Mouse (Mus musculus) forebrain, postnatal 0 days (tissue): ENCODE measurements around the gene Slc22a12. TPM values are rescaled to one million over a fixed set of nuclear protein-coding genes. Genes with fewer than 3 reads are reported as not detected.
A peak's percentile ranks its signal among the peaks of the same experiment; 100 is the strongest.

Experiments
- ATAC-seq: fragments of 200-750 bp; cut with Nextera tagmentation; 2 replicates; pipeline ENCODE4 v1.8.0; 2017; ENCODE audit warnings: mild to moderate bottlenecking, moderate library complexity
- DNase-seq: peaks from one replicate; pipeline ENCODE4 v3.0.0-alpha.2; 2015
- H3K27ac ChIP-seq: fragments of 300-500 bp; sonication (generic); 2 replicates; pipeline ENCODE4 v1.5.1; 2014; ENCODE audit warnings: low read depth, mild to moderate bottlenecking, antibody characterized with exemption, low read length, moderate library complexity, mixed read lengths
- H3K27me3 ChIP-seq: fragments of 300-500 bp; sonication (generic); 2 replicates; pipeline ENCODE4 v1.6.1; 2014; ENCODE audit warnings: mild to moderate bottlenecking, low read length, mixed read lengths; ENCODE audit not compliant: insufficient read depth
- H3K36me3 ChIP-seq: fragments of 300-500 bp; sonication (generic); 2 replicates; pipeline ENCODE4 v1.6.1; 2014; ENCODE audit warnings: mild to moderate bottlenecking, moderate library complexity; ENCODE audit not compliant: insufficient read depth
- H3K4me1 ChIP-seq: fragments of 300-500 bp; sonication (generic); 2 replicates; pipeline ENCODE4 v1.6.1; 2014; ENCODE audit warnings: antibody characterized with exemption; ENCODE audit not compliant: insufficient read depth
- H3K4me2 ChIP-seq: fragments of 300-500 bp; sonication (generic); 2 replicates; pipeline ENCODE4 v1.6.1; 2014; ENCODE audit warnings: low read depth, mild to moderate bottlenecking, moderate library complexity
- H3K4me3 ChIP-seq: fragments of 300-500 bp; sonication (generic); 2 replicates; pipeline ENCODE4 v1.5.1; 2014; ENCODE audit warnings: low read depth, low read length, mixed read lengths
- H3K9ac ChIP-seq: fragments of 300-500 bp; sonication (generic); 2 replicates; pipeline ENCODE4 v1.6.1; 2014; ENCODE audit warnings: mild to moderate bottlenecking
- H3K9me3 ChIP-seq: fragments of 300-500 bp; sonication (generic); 2 replicates; pipeline ENCODE4 v1.6.1; 2016; ENCODE audit warnings: low read length
- CTCF ChIP-seq: sonication (generic); IDR thresholded peaks from 2 replicates; pipeline ENCODE4 v1.5.1; 2016; ENCODE audit warnings: antibody characterized with exemption, control low read depth, low read depth
- WGBS: fragments of 180-500 bp; shearing (Covaris S2); extraction: QIAGEN DNeasy Blood & Tissue Kit; methylation state at CpG from one replicate; pipeline ENCODE4 v1.1.7; 2014; 5-methylcytosine and 5-hydroxymethylcytosine counted together
- polyA plus RNA-seq: library from polyadenylated mRNA; unstranded; fragments of >200 nt; fragmentation: Nextera tagmentation; extraction: Ambion mirVana; gene quantifications from 2 replicates; pipeline ENCODE4 v1.2.1, GENCODE M21; 2015
- total RNA-seq: library from RNA; depleted of rRNA; stranded (reverse); fragments of >200 nt; gene quantifications from 2 replicates; pipeline ENCODE4 v1.2.3, GENCODE M21; 2014

Gene Slc22a12
- total and polyA plus RNA-seq, 2 experiments from 2014 or later, result 0.40 TPM; not detected in 1

DNA sequence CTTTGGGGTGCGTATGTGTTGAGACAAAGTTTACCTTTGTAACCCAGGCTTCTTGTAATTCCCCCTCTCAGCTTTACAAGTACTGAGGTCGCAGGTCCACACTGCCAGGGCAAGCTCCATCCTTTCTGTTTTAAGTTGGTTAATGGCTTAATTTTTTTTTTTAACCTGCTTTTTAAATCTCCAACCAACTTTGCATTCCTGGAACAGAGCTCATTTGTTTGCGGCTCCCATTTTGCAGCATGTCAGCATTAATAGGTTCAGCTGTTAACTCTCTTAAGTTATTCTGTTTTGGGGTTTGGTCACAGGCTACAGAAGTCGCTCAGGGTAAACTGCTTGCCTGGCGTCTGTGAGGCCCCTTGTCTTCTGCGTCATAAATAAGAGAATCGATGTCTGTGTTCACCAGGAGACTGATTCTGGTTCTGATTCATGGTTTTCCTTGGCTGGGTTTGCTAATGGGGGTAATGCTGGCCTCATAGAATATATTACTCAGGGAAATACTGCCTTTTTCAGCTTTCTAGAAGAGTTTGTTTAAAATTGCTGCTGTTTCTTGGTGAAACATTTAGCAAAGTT lies 17.5 kb upstream of the Slc22a12 start:
- ATAC-seq, result no peak
- no peaks in the 10 kb centered on the region for H3K9me3 ChIP-seq
- no peak for TF ChIP-seq CTCF
- H3K4me2 ChIP-seq, result no peak overlapping the region
- no peak overlapping the region for H3K27ac ChIP-seq
- no peak for DNase-seq
- 62% methylated on average over 7 of the region's 7 CpGs for WGBS
- H3K9ac ChIP-seq, result no peak overlapping the region
- H3K4me1 ChIP-seq, result no peaks in the 10 kb centered on the region
- no peaks in the 10 kb centered on the region for H3K36me3 ChIP-seq
- no peak overlapping the region for H3K4me3 ChIP-seq
- no peaks in the 10 kb centered on the region for H3K27me3 ChIP-seq

GRCm38 (mm10) chr19:6559576-6559975 lies 16.7 kb upstream of the Slc22a12 start:
- ATAC-seq, result no peak

DNA sequence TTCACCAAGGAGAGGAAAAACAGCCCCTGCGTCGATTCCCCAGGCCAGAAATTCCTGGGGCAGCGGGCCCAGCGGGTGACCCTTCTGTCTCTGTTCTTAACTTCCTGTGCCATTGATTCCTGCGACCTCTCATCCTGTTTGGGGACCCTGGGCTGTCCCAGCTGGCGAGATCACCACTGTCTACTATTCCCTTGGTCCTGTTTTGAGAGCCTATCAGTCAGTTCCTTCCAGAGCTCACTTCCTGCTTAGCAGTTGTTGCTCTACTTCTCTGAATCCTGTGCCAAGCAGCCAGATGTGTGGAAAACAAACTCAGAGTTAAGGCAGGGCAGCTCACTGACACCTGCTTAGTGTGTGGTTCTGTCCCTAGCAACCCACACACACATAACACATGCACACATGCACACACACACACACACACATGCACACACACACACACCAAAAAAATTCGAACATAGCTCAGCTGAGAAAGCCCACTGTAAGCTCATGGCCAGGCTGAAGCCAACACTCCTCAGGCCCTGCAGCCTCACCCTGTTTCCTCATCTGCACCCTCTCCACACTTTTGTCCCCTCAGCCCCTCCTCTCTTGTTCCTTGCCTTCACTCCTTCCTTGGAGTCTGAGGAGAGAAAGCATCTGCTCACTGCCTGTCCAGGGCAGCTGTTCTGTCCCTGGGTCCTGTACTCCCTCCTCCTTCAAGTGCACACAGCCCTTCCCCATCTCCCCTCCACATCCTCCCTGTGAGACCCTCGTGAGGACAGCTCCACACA lies 11.2 kb upstream of the Slc22a12 start:
- Histone ChIP-seq H3K27ac (no peak overlapping the region), H3K4me3 (no peak overlapping the region), H3K36me3 (no peaks in the 10 kb centered on the region), H3K4me2 (no peak overlapping the region), H3K4me1 (peaks cover 8% of the 10 kb centered on the region; the same call in 1 of the 2 replicates), H3K9ac (no peak overlapping the region), H3K27me3 (no peaks in the 10 kb centered on the region), H3K9me3 (no peaks in the 10 kb centered on the region)
- no peak for ATAC-seq
- whole genome bisulfite sequencing, result 36% methylated on average over 8 of the region's 8 CpGs
- DNase-seq, result no peak
- TF ChIP-seq CTCF, result no peak

More at GRCm38 (mm10) chr19:6559576-6559975, 16.7 kb upstream of the Slc22a12 start:
- Histone ChIP-seq H3K36me3 (no peaks in the 10 kb centered on the region), H3K4me2 (no peak overlapping the region), H3K27ac (no peak overlapping the region), H3K4me3 (no peak overlapping the region), H3K27me3 (no peaks in the 10 kb centered on the region), H3K9me3 (no peaks in the 10 kb centered on the region), H3K9ac (no peak overlapping the region), H3K4me1 (no peaks in the 10 kb centered on the region)
- no peak for TF ChIP-seq CTCF
- WGBS, result 72% methylated on average over 4 of the region's 4 CpGs
- DNase-seq, result no peak

- Histone ChIP-seq H3K9me3 (no peaks in the 10 kb centered on the region), H3K4me3 (no peak overlapping the region), H3K27ac (no peak overlapping the region), H3K9ac (no peak overlapping the region), H3K4me1 (peaks cover 15% of the 10 kb centered on the region; the same call in 1 of the 2 replicates), H3K36me3 (no peaks in the 10 kb centered on the region), H3K4me2 (no peak overlapping the region), H3K27me3 (no peaks in the 10 kb centered on the region)
- no peak for DNase-seq
- TF ChIP-seq CTCF, result no peak
- 84% methylated on average over 5 of the region's 5 CpGs for WGBS
- ATAC-seq, result no peak
These were observed 10.3 kb upstream of the Slc22a12 start for GRCm38 (mm10) chr19:6553174-6553573.

GRCm38 (mm10) chr19:6552302-6553028 lies 9.6 kb upstream of the Slc22a12 start:
- Histone ChIP-seq H3K27ac (no peak overlapping the region), H3K4me2 (no peak overlapping the region), H3K9ac (no peak overlapping the region), H3K4me3 (no peak overlapping the region), H3K27me3 (no peaks in the 10 kb centered on the region), H3K36me3 (no peaks in the 10 kb centered on the region), H3K9me3 (no peaks in the 10 kb centered on the region), H3K4me1 (peaks cover 16% of the 10 kb centered on the region; the same call in 1 of the 2 replicates)
- TF ChIP-seq CTCF, result peak; percentile 73
- DNase-seq (no peak), ATAC-seq (peak; percentile 47)
- 92% methylated on average over 4 of the region's 4 CpGs for whole genome bisulfite sequencing

- Histone ChIP-seq H3K9ac (no peak overlapping the region), H3K9me3 (no peaks in the 10 kb centered on the region), H3K4me1 (peaks cover 16% of the 10 kb centered on the region; the same call in 1 of the 2 replicates), H3K4me2 (no peak overlapping the region), H3K36me3 (no peaks in the 10 kb centered on the region), H3K27ac (no peak overlapping the region), H3K27me3 (no peaks in the 10 kb centered on the region), H3K4me3 (no peak overlapping the region)
- ATAC-seq, result no peak
- WGBS, result 68% methylated on average over 4 of the region's 4 CpGs
- TF ChIP-seq CTCF, result no peak
- DNase-seq, result no peak
These were observed 8.4 kb upstream of the Slc22a12 start for GRCm38 (mm10) chr19:6551215-6551614.
